Mouse (Mus musculus) cerebellum, adult 9-10 months (tissue): ENCODE measurements around the gene Nup210.

Experiments
- DNase-seq: peaks from one replicate; pipeline ENCODE4 v3.0.0; 2022

Nup210 gene

DNA sequence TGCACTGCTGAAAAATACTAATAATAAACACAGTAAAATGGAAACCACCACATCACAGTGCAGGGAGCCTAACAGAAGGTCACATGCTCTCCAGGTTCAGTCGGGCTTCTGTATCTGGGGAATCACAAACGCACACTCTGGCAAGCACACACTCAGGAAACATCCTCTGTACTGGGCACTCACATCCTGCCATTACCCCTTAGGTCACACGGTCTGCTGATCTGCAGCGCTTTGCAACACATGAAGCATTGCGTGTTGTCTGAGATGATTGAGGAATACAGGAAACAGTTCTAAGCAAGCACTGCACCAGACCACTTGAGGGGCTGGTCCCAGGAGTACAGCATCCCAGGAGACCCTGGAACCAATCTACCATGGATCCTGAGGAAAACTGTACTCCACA lies 16.0 kb downstream of the Nup210 start:
- DNase-seq: no peak

DNA sequence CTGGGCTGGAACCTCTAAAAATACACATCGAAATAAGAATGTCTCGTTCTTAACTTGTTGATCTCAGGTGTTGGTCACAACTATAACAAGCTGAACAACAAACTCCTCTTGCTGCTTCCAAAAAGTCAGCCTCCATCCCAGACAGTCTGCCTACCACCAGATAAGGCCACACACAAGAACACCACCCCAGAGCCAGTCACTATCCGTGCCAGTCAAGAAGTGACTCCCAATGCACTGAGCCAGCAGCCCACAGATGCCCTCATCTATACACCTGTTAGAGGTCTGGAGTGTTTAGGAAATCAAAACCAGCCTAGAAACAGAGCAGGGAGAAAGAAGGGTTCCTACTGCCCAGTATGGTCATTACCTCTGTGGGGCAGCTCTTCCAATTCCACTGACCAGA lies 18.8 kb downstream of the Nup210 start:
- DNase-seq: no peak

DNA sequence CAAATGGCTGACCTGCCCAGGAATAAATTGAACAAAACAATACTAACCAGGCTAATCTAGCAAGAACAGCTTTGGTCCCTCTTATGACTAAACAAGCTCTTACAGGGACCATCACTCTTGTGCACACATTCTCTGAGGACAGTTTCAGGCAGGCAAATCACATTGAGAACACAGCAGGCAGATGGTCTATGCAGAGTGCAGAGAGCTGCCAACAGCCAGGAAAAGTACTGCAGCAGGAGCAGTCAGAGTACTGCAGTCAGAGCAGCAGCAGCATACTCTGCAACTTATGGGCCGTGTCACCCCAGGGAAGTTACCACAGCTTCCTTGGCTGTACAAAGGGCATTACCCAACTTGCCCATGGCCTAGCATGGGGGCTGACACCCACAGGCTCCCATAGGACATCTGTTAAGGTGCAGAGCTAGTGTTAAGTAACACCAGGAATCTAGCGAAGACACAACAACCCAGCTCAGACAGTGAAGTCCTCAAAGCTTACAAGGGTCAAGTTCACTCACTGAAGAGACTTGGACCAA lies 21.5 kb downstream of the Nup210 start:
- DNase-seq: no peak

DNA sequence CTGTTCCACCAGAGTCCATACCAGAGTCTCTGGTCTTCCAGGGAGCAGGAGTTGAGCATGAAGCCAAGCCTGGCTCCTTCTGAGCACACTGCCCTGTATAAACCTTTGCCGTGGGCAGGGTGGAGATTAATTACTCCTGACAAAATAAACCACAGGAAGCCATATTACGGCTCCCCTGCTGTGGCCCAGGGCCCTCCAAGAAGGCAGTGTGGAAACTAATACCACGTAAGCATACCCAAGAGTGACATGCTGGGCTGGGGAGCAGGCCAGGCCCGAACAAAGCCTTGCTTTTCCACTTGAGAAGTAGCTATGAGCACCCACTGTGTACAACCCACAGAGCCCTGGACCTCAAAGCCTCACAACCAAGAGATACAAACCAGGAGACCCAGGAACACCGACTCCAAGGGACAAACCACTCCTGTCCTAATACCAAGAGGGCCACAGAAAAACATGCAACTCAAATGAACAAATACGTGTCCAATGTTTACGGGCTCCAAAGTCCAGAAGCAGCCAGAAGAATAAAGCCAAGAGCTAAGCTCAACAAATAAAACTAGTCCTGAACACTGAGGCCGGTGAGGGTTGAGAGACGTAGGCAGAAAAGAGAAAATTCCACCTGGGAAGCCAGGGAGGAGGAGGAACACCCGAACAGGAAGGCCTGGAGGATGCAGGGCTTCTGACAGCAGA lies 24.3 kb downstream of the Nup210 start:
- no peak for DNase-seq

DNA sequence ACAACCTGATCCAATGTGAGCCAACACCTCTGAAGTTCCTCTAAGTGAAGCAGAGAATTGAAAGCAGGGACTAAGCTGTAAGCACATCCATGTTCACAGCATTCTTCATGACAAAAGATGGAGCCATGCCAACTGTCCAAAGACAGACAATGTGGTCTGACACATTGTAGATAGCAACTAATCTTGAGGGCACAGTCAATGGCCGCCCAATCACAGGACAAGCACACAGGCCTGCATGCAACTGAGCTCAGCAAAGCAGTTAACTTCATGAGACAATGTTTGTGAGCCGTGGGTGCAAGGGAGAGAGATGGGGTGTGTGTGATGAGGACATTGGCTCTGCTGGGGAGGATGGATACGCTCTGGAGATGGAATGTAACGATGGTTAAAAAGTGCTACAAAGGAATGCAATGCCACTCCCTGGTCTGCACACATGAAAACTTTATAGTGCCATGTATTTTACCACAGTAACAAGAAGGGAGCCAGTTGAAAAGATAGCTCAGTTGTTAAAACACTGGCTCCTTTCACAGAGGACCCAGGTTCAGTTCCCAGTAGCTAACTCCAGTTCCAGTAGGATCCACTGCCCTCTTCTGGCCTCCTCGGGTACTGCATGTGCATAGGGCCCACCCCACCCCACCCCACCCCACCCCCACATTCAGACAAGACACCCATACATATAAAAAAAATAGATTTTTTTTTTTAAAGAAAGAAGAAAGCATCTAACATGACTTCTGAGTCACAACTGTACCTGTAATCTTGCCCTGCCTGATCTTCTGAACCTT lies 31.3 kb downstream of the Nup210 start:
- DNase-seq: no peak

DNA sequence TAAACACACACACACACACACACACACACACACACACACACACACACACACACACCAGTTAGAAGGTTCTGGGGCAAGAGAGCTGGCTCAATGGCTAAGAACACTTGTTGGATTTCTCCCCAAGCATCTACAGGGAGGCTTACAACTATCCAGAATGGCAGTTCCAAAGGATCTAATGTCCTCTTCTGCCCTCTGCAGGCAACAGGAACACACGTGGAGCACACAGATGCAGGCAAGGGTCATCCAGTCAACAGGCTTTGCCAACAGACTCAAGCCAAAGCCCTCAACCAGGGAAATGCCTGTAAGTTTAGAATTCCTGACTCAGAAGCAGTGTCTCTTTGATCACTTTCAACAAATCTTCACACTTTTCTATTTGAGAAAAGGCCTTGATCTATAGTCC lies 36.6 kb downstream of the Nup210 start:
- DNase-seq: no peak

DNA sequence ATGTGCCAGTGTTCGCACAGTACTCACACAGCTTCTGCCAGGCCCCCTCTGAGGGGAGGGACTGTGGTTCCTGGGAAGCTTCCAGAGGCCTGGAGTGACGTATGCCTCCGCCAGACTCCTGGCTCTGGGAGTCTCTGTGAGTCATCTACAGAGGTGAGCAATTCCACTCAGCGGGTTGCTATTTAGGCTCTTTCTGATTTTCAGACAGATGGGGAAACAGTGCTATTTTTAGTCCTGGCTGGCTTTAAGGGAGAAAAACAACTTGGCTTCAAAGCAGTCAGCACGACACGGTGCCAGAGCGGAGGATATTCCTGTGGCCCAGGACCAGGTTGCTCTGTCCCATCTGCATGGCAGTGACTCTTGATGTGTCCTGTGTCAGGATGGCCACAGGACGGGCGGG lies 40.4 kb downstream of the Nup210 start:
- DNase-seq: peak; percentile 81

DNA sequence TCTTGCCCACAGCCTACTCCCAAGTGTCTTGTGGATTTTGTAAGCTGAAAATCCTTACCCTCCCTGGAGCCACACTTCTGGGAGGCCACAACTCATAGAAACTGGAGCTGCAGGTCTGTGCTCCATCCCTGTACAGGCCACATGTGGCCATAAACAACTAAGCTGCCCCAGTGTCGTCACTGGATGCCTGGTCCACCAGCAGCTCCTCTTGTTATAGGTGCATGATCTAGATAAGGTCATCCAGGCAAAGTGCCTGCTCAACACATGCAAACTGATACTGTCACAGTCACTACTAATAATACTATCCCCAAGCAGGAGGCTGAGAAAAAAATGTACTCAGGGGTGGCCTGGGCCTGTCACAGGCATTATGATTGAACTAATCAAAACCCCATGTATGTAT lies 48.1 kb downstream of the Nup210 start:
- DNase-seq: no peak

DNA sequence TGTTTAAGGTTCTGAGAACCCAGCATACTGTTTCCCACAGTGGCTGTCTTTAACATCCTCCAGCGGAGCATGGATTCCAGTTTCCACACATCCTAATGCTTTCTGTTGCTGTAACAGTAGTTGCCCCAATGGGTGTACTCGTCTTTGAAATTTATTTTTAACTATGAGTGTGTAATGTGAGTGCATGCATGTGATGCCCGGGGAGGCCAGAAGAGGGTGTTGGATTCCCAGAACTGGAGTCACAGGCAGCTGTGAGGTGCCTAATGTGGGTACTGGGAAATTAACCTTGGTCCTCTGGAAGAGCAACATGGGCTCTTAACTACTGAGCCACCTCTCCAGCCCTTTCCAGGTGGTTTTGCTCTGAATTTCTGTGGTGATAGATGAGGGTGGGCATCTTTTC lies 49.6 kb downstream of the Nup210 start:
- DNase-seq: no peak

DNA sequence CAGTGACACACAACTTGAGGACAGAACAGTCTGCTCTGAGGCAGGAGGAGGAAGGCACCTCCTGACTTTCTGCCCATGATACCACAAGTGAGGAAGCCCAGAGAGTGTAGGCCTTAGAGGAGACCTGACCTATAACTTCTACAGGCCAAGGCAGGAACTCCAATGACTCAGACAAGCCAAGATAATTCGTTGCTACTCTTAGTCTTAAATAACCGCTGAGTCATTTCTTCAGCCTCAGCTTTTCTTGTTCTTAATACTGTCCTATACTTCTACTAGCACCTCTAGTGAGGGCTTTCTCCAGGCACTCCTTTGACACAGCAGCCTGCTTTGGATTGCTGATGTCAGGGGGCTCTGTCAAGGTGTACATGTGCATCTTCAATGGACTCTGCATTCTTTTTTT lies 55.3 kb downstream of the Nup210 start:
- no peak for DNase-seq

DNA sequence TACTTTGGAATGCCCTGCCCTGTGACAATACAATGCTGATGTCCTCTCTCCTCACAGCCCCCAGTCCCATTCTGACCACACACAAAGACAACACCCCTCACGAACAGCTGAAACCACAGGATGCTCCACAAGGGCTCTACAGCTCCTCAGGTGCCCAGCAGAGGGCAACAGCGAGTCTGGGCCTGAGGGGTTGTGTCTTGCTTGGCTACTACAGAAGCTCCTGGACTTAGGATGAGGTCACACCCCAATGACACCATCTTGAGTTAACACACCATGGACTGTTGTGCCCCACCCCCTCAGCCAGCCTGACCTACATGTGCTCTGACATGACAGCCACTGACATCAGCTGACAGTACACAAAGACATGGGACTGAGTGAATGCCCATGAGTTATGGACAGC lies 56.9 kb downstream of the Nup210 start:
- peak; percentile 58 for DNase-seq

DNA sequence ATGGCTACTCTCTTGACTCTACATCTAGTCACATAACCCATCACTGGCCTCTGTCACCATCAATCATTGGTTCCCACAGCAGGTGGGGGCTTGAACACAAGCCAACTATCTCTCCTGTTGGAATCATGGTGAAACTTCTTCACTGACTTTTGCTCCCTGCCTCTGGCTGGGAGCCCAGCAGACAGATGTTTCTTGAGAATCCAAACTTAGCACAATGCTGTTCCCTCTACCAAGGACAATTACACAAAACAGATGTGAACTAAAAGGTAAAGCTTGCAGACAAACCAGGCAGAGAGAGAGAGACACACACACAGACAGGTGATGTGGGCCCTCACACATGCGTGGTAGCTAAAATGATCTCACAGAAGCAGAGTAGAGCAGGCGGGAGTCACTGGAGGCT lies 58.6 kb downstream of the Nup210 start:
- no peak for DNase-seq

DNA sequence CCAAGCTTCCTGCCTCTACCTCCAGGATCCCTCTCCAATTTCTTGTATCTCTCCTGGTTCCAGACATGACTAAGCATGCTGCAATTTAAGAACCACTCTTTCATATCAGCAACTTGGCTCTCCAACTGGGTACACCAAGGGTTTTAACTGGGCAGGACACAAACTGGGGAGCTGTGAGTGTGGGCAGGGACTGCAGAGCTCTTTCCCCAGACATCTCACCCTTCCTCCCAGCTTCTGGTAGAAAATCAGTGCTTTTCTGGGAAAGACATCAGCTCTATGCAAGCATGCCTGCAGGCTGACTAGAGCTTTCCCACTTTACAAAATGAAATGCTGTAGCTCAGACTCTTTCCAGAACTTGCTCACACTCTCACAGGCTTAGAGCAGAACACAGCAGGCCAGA lies 60.3 kb downstream of the Nup210 start:
- DNase-seq: no peak

DNA sequence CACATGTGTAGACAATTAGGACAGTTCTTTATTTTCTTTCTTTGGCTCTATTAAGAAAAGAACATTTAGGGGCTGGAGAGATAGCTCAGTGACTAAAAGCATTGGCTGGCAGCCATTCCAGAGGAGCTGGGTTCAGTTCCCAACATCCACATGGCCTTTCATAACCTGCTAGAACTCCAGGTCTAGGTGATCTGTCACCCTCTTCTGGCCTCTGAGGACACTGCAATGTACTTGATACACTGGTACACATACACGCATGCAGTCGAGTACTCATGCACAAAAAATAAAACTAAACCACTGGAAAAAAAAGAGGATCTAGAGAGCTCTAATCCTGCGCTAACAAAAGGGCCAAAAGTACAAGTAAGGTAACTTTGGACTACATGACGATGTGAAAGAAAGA lies 64.1 kb downstream of the Nup210 start:
- DNase-seq: no peak

DNA sequence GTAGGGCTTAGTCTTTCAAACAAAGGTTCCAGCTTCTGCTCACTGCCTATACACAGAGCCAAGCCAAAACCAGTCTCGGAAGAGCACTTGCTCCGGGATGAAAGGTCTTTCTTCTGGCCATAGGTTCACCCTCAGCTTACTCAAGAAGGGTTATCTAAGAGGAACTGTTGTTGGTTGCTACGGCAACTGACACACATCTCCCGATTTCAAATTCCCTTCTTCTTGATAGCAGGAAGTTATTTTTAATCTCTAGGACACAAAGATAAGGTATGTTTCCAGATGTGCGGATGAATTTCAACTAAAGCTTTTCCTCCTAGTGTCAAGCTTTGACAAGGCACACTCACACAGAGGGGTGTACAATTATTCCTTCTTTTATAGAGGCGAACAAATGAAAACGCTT lies 68.6 kb downstream of the Nup210 start:
- no peak for DNase-seq

DNA sequence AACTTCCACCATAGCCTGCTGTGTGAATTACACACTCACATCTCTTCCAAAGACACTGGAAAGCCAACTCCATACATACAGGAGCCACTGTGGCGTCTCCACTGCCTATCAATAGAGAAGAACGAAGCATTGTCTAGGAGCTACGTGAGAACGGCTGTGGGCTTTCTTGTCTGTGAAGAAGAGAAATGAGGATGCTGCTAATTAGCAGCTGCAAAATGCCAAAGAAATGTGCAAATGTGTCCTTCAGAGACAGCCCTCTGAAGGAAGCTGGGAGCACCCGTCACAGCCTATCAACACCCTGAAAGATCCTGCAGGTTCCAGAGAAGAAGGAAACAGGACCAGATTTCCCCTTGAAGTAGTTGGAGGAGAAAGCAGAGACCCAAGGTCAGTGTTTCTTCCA lies 69.2 kb downstream of the Nup210 start:
- no peak for DNase-seq

DNA sequence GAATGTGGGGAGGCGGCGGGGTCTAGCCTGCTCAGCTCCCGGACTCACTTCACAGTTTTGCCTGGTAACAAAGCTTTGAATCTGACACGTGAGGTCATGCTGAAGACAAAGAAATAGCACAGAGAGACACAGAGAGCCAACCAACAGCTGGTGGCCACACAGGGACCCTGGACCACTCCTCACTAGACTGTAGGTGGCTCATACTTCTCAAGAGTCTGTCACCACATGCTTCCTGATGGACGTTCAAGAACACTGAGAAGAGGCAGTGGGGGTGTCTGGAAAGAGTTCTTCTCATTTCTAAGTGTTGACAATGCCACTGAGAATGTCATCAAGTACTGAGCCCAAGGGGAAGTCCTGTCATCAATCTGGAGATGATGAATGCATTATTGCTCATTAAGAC lies 70.4 kb downstream of the Nup210 start:
- DNase-seq: no peak

DNA sequence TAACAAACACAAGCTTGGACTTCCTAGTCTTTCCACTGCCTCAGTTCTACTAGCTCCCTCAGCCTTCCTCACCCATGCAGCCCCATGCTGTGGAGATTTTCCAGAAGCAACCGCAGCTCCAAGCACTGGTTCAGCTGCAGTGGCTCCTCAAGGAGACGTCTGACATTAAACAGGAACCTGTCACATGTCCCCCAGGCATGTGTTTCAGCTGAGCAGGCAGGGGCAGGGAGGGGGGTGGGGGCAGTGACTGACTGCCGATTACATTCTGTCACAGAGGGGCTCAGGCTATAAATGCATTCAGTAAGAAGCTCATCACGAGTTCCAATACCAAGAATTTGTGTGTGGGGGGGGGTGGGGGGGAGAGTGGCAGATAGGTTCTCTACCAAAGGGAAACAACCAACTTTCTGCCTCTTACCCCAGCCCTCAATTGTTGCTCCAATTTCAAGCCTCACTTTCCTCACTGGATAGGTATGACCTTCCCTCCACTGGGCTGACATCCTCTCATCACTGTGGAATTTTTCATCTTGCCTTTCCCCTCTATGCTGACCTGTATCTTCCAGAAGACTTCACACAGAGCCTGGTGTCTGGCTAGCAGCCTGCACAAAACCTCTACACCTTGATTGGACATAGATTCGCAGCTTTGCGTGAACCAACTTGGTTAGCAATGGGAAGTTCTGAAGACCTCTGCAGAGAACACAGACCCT lies 71.8 kb downstream of the Nup210 start:
- DNase-seq: no peak

DNA sequence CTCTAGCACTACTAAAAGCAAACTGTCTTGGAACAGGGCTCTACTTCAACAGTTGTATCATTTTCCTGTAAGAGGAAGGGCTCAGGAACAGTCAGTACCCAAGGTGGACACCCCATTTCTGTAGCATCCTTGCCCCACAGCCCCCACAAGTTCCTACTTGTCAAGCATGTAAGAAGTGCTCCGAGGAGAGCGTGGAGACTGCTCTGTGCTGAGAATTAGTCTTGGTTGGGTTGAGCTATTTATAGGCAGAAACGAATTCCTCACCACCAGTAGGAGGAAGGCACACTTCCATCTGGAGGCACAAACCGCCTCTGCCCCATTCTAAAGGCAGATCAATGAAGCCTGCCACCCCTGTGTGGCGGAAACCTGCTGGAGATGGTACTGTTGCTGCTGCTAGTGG lies 75.3 kb downstream of the Nup210 start:
- DNase-seq: no peak

DNA sequence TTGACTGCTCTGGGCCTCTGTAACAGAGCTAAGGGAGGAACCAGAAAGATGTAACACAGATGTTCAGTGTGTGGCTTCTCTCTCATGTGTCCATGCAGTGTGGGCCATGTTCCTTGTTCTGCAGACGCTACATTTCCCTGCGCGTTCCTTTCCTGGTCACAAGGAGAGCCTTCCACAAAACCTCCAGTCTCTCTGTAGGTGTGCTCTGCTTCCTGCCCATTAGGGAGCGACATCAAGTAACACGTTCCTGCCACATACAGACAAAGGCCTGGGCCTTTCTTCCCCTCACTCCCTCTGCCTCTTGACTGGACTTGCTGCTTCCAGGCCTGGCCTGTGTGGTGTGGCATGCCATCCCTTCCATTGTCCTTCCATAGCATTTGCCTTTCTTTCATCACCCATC lies 88.4 kb downstream of the Nup210 start:
- no peak for DNase-seq

DNA sequence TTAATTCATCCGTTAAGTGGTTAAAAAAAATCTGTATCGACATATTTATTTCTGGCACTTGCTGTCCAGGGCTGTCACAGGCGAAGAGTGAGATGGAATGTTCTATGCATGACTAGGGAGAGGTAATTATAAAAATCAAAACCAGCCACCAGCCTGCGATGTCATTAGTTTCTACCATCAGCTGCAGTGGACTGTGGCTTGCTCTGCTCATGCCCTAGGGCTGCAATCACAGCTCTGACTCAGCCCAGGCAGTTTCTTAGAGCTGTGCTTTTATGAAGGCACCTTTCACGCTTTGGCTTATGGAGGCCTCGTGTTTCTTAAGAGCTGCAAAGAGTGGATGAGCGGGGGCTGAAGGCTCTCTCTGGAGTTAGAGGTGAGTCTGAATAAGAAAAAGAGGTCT lies 95.8 kb downstream of the Nup210 start:
- DNase-seq: no peak

DNA sequence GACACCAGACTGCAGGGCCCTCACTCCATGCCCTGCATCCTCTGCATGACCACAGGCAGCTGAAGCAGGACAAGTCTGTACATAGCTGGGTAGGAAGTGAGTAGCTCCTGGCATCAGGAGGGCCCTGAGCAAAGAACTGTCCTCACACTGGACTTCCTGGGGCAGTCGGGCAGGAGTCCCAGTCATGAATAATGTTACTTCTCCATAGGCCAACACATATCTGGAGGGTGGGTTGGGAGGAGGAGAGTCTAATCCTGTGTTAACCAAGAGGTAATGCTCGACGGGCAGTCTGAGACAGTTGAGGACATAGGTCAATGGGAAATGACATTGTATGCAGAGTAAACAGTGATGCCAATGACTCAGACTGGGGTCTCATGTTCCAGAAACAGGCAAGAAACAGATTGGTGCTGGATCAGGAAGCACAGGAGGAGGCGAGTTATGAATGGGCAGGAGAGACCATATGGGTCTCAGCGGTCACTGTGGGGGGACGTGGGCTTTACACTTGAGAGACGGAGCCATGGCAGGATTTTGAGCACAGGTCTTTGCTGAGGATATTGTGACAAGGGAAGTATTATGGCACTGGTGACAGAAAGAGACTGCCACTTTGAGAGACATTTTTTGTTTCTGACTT lies 99.9 kb downstream of the Nup210 start:
- DNase-seq: no peak

DNA sequence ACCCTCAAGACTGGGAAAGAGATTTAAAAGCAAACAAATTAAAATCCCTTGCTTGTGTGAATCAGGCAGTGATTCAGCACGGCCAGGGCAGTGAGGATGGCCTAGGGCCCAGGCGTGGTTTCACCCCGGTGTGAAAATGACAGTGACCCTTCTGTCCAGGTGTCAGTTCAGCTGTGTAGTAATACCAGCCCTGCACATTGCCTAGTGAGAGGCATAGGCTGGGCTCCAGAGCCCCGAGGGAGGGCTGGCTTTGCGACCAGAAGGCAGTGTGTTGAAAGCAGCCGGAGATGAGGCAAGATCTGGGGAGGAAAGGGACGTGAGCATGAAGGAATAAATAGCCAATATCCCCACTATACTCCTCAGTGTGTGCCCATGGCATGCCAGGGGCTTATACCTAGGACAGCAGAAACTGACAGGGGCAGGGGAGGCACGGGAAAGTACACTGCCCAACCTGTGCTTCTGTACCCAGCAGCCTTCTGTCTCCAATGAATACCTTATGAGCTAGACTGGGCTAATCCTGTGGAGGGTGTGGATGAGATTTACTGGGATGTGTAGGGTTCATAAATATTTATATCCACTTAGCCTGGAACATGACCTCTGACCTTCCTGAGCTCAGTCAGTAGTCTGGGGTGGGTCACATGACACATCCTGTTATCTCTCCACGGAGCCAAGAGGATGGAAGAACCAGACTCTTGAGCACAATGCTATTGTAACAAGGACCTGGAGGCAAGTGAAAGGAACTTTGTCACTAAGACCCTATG lies 102.3 kb downstream of the Nup210 start:
- DNase-seq: no peak
